Mouse (Mus musculus) MEL (cell line): ENCODE data around the gene Prps1l1.

Source experiments
- BHLHE40 ChIP-seq: IDR thresholded peaks from 2 replicates; pipeline ENCODE4 v1.6.1; 2012; ENCODE audit warnings: low read depth, mild to moderate bottlenecking, inconsistent platforms, low read length, improper control_type of control experiment, borderline replicate concordance
- CTCF ChIP-seq, 3 experiments: IDR thresholded peaks in 2 of 3; conservative IDR thresholded peaks in 1 of 3; 2 replicates each; pipeline ENCODE4 v1.5.1; 2011 to 2012; ENCODE audit warnings: low read length in 3 of 3, low read depth in 2 of 3, mild to moderate bottlenecking in 2 of 3, improper control_type of control experiment in 1 of 3, inconsistent platforms in 1 of 3, mixed read lengths in 1 of 3, moderate library complexity in 1 of 3; ENCODE audit not compliant: control insufficient read depth in 1 of 3, insufficient read depth in 1 of 3, poor library complexity in 1 of 3, severe bottlenecking in 1 of 3
- E2F4 ChIP-seq: IDR thresholded peaks from 2 replicates; pipeline ENCODE4 v1.6.1; 2011; ENCODE audit warnings: low read depth, low read length, improper control_type of control experiment, borderline replicate concordance
- EP300 ChIP-seq, 2 experiments: IDR thresholded peaks; 2 replicates each; pipeline ENCODE4 v1.6.1; 2011; ENCODE audit warnings: improper control_type of control experiment in 2 of 2, low read length in 2 of 2, low read depth in 1 of 2, mild to moderate bottlenecking in 1 of 2
- MAZ ChIP-seq: IDR thresholded peaks from 2 replicates; pipeline ENCODE4 v1.6.1; 2012; ENCODE audit warnings: low read depth, mild to moderate bottlenecking, inconsistent platforms, low read length, improper control_type of control experiment
- MEF2A ChIP-seq: IDR thresholded peaks from 2 replicates; pipeline ENCODE4 v1.6.1; 2014; ENCODE audit warnings: low read depth, mild to moderate bottlenecking, inconsistent platforms, low read length, improper control_type of control experiment; ENCODE audit not compliant: poor library complexity, insufficient replicate concordance, severe bottlenecking; ENCODE audit errors: extremely low read depth
- MXI1 ChIP-seq: IDR thresholded peaks from 2 replicates; pipeline ENCODE4 v1.6.1; 2011; ENCODE audit warnings: mild to moderate bottlenecking, low read depth, low read length, improper control_type of control experiment
- POLR2A ChIP-seq, 2 experiments: IDR thresholded peaks; 2 replicates each; pipeline ENCODE4 v1.6.1; 2011 to 2012; ENCODE audit warnings: low read length in 2 of 2, mild to moderate bottlenecking in 2 of 2, control low read depth in 1 of 2, improper control_type of control experiment in 1 of 2, low read depth in 1 of 2, moderate library complexity in 1 of 2; ENCODE audit not compliant: control insufficient read depth in 1 of 2, insufficient read depth in 1 of 2, poor library complexity in 1 of 2
- SMC3 ChIP-seq: IDR thresholded peaks from 2 replicates; pipeline ENCODE4 v1.6.1; 2011; ENCODE audit warnings: low read depth, low read length, improper control_type of control experiment
- USF1 ChIP-seq: IDR thresholded peaks from 2 replicates; pipeline ENCODE4 v1.6.1; 2014; ENCODE audit warnings: low read depth, mild to moderate bottlenecking, inconsistent platforms, low read length, improper control_type of control experiment, moderate library complexity

DNA sequence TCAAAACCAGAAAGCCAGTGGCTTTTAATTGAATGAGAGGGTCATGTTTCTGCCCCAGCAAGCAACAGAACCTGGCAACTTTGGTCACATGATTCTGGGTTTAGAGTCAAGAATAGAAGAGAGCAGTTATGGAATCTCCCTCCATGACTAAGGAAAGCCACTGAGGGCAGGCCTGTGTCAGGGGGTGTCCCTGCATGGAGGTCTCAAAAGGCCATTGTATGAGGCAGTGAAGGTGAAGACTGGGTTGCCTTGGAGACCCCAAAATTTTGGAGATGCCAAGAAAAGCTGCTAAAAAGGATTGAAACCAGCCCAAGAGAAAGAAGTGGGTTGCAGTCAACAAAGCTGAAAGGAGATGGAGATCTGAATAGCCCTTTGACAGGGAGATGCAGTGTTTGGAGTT lies 21.2 kb downstream of the Prps1l1 start:
- TF ChIP-seq MEF2A = no peak
- no peak for TF ChIP-seq SMC3
- TF ChIP-seq BHLHE40 = no peak
- no peak for TF ChIP-seq MXI1
- no peak for TF ChIP-seq EP300 (IDR thresholded peaks at IDR 0.05; ENCODE audit: low read depth in 1 of 2, low read length in 2 of 2)
- no peak for TF ChIP-seq E2F4
- no peak for TF ChIP-seq MAZ
- no peak for TF ChIP-seq CTCF (IDR thresholded peaks at IDR 0.05 in 2 of 3, conservative IDR thresholded peaks at IDR 0.05 in 1 of 3; ENCODE audit: control insufficient read depth in 1 of 3, insufficient read depth in 1 of 3, low read depth in 2 of 3, low read length in 3 of 3, poor library complexity in 1 of 3, severe bottlenecking in 1 of 3)
- TF ChIP-seq POLR2A (IDR thresholded peaks at IDR 0.05; ENCODE audit: control insufficient read depth in 1 of 2, insufficient read depth in 1 of 2, low read depth in 1 of 2, low read length in 2 of 2, poor library complexity in 1 of 2) = no peak
- no peak for TF ChIP-seq USF1
